Mouse (Mus musculus) bone marrow, adult 2 months (tissue): ENCODE data around the gene Ino80d.

Source experiments
- CTCF ChIP-seq: fragments of 200-500 bp; IDR thresholded peaks from 2 replicates; pipeline ENCODE4 v1.5.1; 2011; ENCODE audit warnings: low read length, control low read depth; ENCODE audit not compliant: control insufficient read depth, insufficient read depth
- POLR2A ChIP-seq: fragments of 200-500 bp; IDR thresholded peaks from 2 replicates; pipeline ENCODE4 v1.6.1; 2011; ENCODE audit warnings: low read depth, mild to moderate bottlenecking, control low read depth, low read length, borderline replicate concordance; ENCODE audit not compliant: control insufficient read depth

DNA sequence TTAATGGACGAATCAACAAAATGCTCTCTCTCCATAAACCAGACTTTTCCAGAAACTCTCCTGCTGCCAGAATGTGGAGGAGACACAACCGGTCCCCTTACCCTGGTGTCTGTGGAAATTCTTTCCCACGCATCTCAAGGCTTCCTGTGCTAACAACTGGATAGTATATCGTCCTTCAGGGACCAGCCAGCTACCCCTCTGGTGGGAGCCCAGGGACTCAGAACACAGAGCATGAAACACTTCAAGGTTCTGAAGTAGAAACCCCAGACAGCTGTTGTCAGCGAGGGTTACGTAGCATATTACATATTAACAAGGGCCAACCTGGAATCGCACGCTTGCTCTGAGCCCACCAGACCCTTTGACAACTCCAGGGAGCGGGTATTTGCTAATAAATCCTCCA lies 163.9 kb downstream of the Ino80d start:
- TF ChIP-seq CTCF (no peak), POLR2A (no peak)
